Mouse (Mus musculus): ENCODE results near the gene Ubl5.

GRCm38 (mm10) chr9:20651602-20652259 is 9.1 kb downstream of the Ubl5 start, which contains the start of gene Pin1:
- TF ChIP-seq CTCF (IDR thresholded peaks at IDR 0.05; ENCODE audit: extremely low read depth, insufficient read length, insufficient replicate concordance, low read depth, low read length) = no peak
- TF ChIP-seq POLR2A (IDR thresholded peaks at IDR 0.05; ENCODE audit: low read depth, low read length) = no peak

All from small intestine, adult 2 months (tissue).